Mouse (Mus musculus): ENCODE data around the gene Rdh5. TPM values are rescaled to one million over a fixed set of nuclear protein-coding genes. Genes with fewer than 3 reads are reported as not detected.

Rdh5 gene
- polyA plus RNA-seq, 1 experiment from 2014 or later = 10.7 TPM

DNA sequence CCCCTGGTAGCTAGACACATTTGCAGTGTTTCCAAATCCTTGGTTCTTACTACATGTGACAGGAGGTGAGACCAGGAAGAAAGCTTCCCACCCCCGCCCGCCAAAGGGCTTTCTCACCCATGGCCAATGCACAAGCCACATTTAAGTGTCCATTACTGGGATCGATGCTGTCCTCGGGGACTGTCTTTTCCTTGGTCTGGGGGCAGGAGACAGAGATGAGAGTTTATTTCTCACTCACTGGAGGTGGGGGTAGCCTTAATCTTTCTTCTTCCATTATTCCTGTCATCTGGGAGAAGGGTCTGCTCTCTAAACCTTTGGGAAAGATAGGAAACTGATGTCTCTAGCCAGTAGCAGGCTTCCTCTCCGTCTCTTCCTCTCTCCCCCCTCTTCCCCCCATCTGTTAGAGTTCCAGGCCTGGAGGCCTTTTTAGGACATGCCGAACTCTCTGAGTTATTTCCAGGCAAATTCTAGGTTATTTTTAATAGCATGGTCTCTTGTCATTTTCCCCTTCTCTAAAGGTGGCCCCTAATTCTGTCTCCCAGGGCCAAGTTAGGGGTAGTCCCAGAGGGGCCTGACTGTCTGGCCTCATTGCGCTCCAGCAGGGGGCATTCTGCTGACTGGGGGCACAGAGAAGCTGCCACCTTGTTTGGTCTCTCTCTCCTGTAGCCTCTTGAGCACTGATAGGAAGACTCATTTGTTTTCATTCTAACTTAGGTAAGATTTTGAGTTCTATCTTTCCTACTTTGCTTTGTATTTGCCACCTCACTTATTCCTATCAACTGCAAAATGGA lies 12.5 kb upstream of the Rdh5 start:
- Histone ChIP-seq H3K4me1 (ENCODE audit: control insufficient read depth, insufficient read depth, low read length) (no peaks in the 10 kb centered on the region), H3K9ac (ENCODE audit: low read length) (no peak overlapping the region), H3K4me2 (ENCODE audit: low read depth) (no peak overlapping the region), H3K36me3 (ENCODE audit: control insufficient read depth, insufficient read depth, low read length) (no peaks in the 10 kb centered on the region), H3K27ac (ENCODE audit: low read depth, low read length) (no peak overlapping the region), H3K9me3 (ENCODE audit: control insufficient read depth, low read length) (no peaks in the 10 kb centered on the region), H3K27me3 (ENCODE audit: control insufficient read depth, insufficient read depth, low read length) (peaks cover 34% of the 10 kb centered on the region), H3K4me3 (ENCODE audit: low read depth, low read length) (no peak overlapping the region)
- DNase-seq (ENCODE audit: low spot score) = no peak
- no peak for ATAC-seq (ENCODE audit: insufficient read depth, low FRiP score, low TSS enrichment)
- 65% methylated on average over 7 of the region's 7 CpGs for WGBS

DNA sequence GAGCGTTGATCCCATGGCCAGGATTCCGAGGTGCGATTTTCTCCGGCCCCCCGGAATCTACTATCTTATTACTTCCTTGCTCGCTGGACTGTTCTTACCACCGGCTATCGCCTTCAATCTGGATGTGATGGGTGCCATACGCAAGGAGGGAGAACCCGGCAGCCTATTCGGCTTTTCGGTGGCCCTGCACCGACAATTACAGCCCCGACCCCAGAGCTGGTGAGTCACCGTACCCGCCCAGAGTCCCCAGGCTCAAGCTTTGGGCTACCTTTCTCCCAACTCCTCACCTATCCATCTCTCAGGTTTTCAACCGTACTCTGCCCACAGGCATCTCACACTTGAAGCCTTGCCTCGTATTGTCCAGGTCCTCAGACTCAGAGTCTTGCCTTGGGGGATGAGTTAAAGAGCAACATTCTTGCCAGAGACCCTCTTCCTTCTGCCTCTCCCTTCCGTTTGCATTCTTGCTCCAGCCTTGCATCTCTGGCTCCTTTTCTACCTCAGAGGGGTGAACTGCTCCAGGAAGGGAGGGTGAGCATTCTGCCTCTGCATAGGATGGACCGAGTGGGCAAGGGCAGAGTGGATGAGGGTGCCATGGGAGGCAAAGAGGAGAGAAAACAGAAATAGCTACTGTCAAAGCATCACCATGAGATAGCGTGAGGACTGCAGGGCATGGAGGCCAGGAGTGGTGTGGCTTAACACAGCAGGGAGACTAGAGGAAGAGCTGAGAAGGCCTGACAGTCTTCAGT lies 11.5 kb upstream of the Rdh5 start:
- Histone ChIP-seq H3K9me3 (ENCODE audit: control insufficient read depth, low read length) (no peaks in the 10 kb centered on the region), H3K36me3 (ENCODE audit: control insufficient read depth, insufficient read depth, low read length) (no peaks in the 10 kb centered on the region), H3K4me3 (ENCODE audit: low read depth, low read length) (peak overlapping the region; percentile 35), H3K9ac (ENCODE audit: low read length) (0 out of 2 replicates have a peak overlapping the region, but pooled peaks have one; percentile 23), H3K27ac (ENCODE audit: low read depth, low read length) (no peak overlapping the region), H3K4me1 (ENCODE audit: control insufficient read depth, insufficient read depth, low read length) (no peaks in the 10 kb centered on the region), H3K27me3 (ENCODE audit: control insufficient read depth, insufficient read depth, low read length) (peaks cover 34% of the 10 kb centered on the region), H3K4me2 (ENCODE audit: low read depth) (peak overlapping the region; percentile 72)
- DNase-seq (ENCODE audit: low spot score) (no peak), ATAC-seq (ENCODE audit: insufficient read depth, low FRiP score, low TSS enrichment) (peak; percentile 31)
- 2% methylated on average over 21 of the region's 21 CpGs for WGBS

DNA sequence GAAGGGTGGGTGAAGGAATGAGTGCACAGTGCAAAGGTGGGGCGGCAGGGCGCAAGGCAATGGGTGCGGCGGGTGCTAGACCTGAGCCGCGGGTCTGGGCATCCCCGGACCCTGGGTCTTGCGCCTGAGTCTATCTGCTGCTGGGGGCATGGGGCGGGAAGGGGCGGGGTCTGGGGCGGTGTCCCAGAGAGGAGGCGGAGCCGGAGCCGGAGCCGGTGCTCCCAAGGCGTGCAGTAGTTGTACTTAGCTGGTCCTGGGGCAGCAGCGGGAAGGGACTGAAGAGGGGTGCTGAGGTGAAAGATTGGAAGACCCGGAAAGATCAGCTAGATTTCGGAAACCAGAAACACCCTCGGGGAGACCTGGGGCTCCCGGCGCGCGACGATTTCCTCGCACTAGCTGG lies 10.9 kb upstream of the Rdh5 start, which contains the start of gene Itga7:
Itga7 (plus strand) TSS at position 245 of the 400 bp plus-strand sequence.
- Histone ChIP-seq H3K27ac (ENCODE audit: low read depth, low read length) (no peak within 1 kb of the TSS), H3K9me3 (ENCODE audit: control insufficient read depth, low read length) (no peaks in the 10 kb centered on the region), H3K27me3 (ENCODE audit: control insufficient read depth, insufficient read depth, low read length) (peaks cover 34% of the 10 kb centered on the region), H3K9ac (ENCODE audit: low read length) (0 out of 2 replicates have a peak within 1 kb of the TSS, but pooled peaks have one; percentile 23), H3K4me2 (ENCODE audit: low read depth) (peak within 1 kb of the TSS; percentile 72), H3K4me1 (ENCODE audit: control insufficient read depth, insufficient read depth, low read length) (no peaks in the 10 kb centered on the region), H3K4me3 (ENCODE audit: low read depth, low read length) (peak within 1 kb of the TSS; percentile 35), H3K36me3 (ENCODE audit: control insufficient read depth, insufficient read depth, low read length) (no peaks in the 10 kb centered on the region)
- 0% methylated on average over 26 of the region's 26 CpGs for WGBS
- ATAC-seq (ENCODE audit: insufficient read depth, low FRiP score, low TSS enrichment) (peak; percentile 86), DNase-seq (ENCODE audit: low spot score) (peak; percentile 56)

DNA sequence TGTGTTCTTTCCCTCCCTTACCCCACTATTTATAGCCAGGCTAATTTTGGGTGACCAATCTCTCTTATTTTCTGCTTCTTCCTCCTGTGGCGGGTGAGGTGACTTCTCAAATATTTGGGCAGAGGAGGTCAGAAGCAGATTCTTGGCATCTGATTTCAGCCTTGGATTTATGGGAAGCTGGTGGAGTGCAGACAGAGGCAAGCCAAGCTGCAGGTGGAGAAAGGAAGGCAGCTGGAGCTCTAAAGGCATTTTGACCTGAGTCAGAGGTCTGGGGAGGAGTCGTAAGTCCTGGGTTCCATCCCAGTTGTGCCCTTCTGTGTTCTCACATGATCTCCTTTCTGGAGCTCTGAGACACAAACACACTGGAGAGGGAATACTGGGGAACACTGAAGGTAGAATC lies 8.8 kb upstream of the Rdh5 start:
- ATAC-seq (ENCODE audit: insufficient read depth, low FRiP score, low TSS enrichment) (no peak), DNase-seq (ENCODE audit: low spot score) (no peak)
- no peak overlapping the region for H3K4me3 ChIP-seq (ENCODE audit: low read depth, low read length)
- H3K9ac ChIP-seq (ENCODE audit: low read length) = no peak overlapping the region
- H3K27ac ChIP-seq (ENCODE audit: low read depth, low read length) = no peak overlapping the region
- no peaks in the 10 kb centered on the region for H3K9me3 ChIP-seq (ENCODE audit: control insufficient read depth, low read length)
- H3K27me3 ChIP-seq (ENCODE audit: control insufficient read depth, insufficient read depth, low read length) = peaks cover 34% of the 10 kb centered on the region
- H3K4me2 ChIP-seq (ENCODE audit: low read depth) = no peak overlapping the region
- WGBS = 77% methylated on average over 2 of the region's 2 CpGs
- H3K36me3 ChIP-seq (ENCODE audit: control insufficient read depth, insufficient read depth, low read length) = no peaks in the 10 kb centered on the region
- H3K4me1 ChIP-seq (ENCODE audit: control insufficient read depth, insufficient read depth, low read length) = no peaks in the 10 kb centered on the region

DNA sequence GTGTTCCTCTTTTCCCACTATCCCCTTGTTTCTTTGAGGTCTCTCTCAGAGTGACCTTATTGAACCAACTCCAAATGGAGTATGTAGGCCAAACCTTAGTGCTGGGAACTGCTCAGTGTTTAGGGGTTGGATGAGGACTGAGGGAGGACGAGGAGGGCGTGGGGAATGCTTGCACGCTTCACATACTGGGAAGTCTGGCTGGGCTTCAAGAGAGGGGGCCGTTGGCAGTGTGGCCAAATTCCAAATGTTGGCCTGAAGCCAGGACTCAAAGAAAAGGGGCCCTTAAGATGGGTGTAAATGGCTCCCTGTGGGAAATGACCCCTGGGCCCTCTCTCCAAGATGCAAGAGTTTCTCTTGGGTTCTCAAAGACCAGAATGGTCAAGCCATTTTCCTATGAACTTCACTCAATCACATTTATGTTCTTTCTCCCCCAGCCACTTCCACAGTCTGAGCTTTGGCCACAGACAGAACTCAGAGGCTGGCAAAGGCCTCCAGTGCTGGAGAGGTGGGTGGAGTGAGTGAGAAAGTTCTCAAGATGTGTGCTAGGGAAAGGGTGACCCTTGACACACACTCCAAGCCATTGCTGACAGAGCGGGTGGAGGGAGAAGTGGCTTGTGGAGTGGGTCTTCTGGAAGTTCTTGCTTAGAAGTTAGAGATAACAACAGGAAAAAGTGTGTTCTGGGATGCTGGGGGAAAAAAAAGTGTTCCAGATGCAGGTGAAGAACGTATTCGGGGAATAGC lies 7.1 kb upstream of the Rdh5 start:
- H3K27me3 ChIP-seq (ENCODE audit: control insufficient read depth, insufficient read depth, low read length) = peaks cover 28% of the 10 kb centered on the region
- 73% methylated on average over 7 of the region's 7 CpGs for WGBS

DNA sequence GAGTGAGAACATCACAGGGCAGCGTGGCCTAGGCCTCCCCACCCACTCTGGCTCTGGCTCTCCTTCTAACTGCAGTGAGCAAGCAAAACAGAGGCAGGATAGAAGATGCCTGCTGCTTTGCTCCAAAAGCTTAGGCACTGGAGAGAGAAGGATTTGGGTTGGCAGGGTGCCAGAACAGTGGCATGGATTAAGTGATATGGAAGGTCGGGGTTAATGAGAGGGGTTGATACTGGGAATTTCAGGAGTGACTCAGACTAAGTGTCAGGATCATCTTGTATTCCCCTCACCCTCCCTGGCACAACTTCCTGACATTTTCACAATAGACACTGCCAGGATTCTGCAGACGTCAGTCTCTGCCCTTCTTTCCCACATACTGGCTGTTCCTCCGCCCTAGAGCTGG lies 5.7 kb upstream of the Rdh5 start:
- 43% methylated on average over 4 of the region's 4 CpGs for WGBS

More for the DNA sequence above, 7.1 kb upstream of the Rdh5 start:
- no peak overlapping the region for H3K27ac ChIP-seq (ENCODE audit: low read depth, low read length)
- DNase-seq (ENCODE audit: low spot score) = no peak
- no peak overlapping the region for H3K4me2 ChIP-seq (ENCODE audit: low read depth)
- H3K9ac ChIP-seq (ENCODE audit: low read length) = no peak overlapping the region
- H3K4me3 ChIP-seq (ENCODE audit: low read depth, low read length) = no peak overlapping the region
- no peaks in the 10 kb centered on the region for H3K4me1 ChIP-seq (ENCODE audit: control insufficient read depth, insufficient read depth, low read length)
- no peak for ATAC-seq (ENCODE audit: insufficient read depth, low FRiP score, low TSS enrichment)
- no peaks in the 10 kb centered on the region for H3K36me3 ChIP-seq (ENCODE audit: control insufficient read depth, insufficient read depth, low read length)
- no peaks in the 10 kb centered on the region for H3K9me3 ChIP-seq (ENCODE audit: control insufficient read depth, low read length)

DNA sequence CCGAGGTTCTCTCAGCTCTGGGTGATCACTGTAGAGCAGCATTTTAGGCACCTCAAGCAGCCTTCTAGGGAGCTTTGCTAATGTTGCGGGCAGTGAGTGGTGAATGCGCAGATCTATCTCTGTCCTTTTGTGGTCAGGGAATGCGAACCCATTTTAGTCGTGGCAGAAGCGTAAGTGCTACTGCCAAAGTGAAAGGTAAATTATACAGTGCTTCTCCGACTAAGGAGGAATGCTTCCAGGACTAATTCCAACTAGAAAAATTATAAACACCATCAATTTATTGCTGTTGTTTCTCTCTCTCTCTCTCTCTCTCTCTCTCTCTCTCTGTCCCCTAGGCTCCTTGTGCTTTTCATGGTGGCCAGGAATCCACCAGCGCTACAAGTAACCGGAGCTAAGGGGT lies 1.2 kb upstream of the Rdh5 start, which contains the start of gene Bloc1s1:
Bloc1s1 (minus strand) TSS at position 101 of the 400 bp plus-strand sequence.
- 70% methylated on average over 9 of the region's 9 CpGs for WGBS
- Histone ChIP-seq H3K36me3 (ENCODE audit: control insufficient read depth, insufficient read depth, low read length) (no peaks in the 10 kb centered on the region), H3K4me3 (ENCODE audit: low read depth, low read length) (peak within 1 kb of the TSS; percentile 64), H3K27me3 (ENCODE audit: control insufficient read depth, insufficient read depth, low read length) (no peaks in the 10 kb centered on the region), H3K9ac (ENCODE audit: low read length) (peak within 1 kb of the TSS; percentile 64), H3K4me1 (ENCODE audit: control insufficient read depth, insufficient read depth, low read length) (peaks cover 6% of the 10 kb centered on the region), H3K27ac (ENCODE audit: low read depth, low read length) (peak within 1 kb of the TSS; percentile 42; the same call in 1 of the 2 replicates), H3K4me2 (ENCODE audit: low read depth) (peak within 1 kb of the TSS; percentile 40), H3K9me3 (ENCODE audit: control insufficient read depth, low read length) (no peaks in the 10 kb centered on the region)
- DNase-seq (ENCODE audit: low spot score) (no peak), ATAC-seq (ENCODE audit: insufficient read depth, low FRiP score, low TSS enrichment) (no peak)

More for the DNA sequence above, 5.7 kb upstream of the Rdh5 start:
- Histone ChIP-seq H3K27me3 (ENCODE audit: control insufficient read depth, insufficient read depth, low read length) (peaks cover 15% of the 10 kb centered on the region), H3K4me3 (ENCODE audit: low read depth, low read length) (no peak overlapping the region), H3K9me3 (ENCODE audit: control insufficient read depth, low read length) (no peaks in the 10 kb centered on the region), H3K36me3 (ENCODE audit: control insufficient read depth, insufficient read depth, low read length) (no peaks in the 10 kb centered on the region), H3K9ac (ENCODE audit: low read length) (no peak overlapping the region), H3K4me1 (ENCODE audit: control insufficient read depth, insufficient read depth, low read length) (peaks cover 3% of the 10 kb centered on the region), H3K4me2 (ENCODE audit: low read depth) (no peak overlapping the region), H3K27ac (ENCODE audit: low read depth, low read length) (no peak overlapping the region)
- DNase-seq (ENCODE audit: low spot score) (no peak), ATAC-seq (ENCODE audit: insufficient read depth, low FRiP score, low TSS enrichment) (no peak)

DNA sequence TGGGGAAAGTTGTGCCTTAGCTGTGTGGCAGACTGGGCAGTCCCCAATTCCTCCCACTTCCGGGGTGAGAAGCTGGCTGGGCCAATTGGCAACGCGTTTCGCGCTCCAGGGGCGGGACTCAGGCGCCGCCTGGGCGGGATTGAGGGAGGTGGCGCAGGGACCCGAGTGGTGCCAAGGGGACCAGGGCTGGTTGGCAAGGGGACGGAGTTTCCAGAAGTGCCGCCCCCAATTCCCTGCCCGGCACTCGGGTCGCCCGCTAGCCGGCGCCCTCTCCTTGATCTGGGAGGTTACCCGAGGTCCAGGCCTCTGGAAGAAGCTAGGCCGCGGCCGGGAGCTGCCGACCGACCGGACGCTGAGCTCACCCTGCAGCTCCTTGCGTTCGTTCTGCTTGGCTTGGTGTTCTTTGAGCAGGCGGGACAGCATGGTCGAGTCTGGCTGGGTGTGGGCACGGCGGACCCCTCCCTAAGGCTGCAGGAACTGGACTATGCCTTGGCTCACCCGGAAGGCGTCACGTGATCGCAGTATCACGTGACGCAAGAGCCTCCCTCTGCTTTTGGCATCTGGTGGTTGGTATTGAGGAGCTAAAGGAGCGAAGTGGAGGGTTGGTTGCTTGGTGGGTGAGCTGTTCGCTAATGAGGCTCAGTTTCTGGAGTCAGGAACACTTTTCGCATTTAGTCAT lies 464 bp upstream of the Rdh5 start:
- Histone ChIP-seq H3K4me2 (ENCODE audit: low read depth) (peak overlapping the region; percentile 40), H3K9ac (ENCODE audit: low read length) (peak overlapping the region; percentile 64), H3K4me3 (ENCODE audit: low read depth, low read length) (peak overlapping the region; percentile 64), H3K4me1 (ENCODE audit: control insufficient read depth, insufficient read depth, low read length) (peaks cover 6% of the 10 kb centered on the region), H3K27me3 (ENCODE audit: control insufficient read depth, insufficient read depth, low read length) (no peaks in the 10 kb centered on the region), H3K36me3 (ENCODE audit: control insufficient read depth, insufficient read depth, low read length) (no peaks in the 10 kb centered on the region), H3K27ac (ENCODE audit: low read depth, low read length) (peak overlapping the region; percentile 42; the same call in 1 of the 2 replicates), H3K9me3 (ENCODE audit: control insufficient read depth, low read length) (no peaks in the 10 kb centered on the region)
- DNase-seq (ENCODE audit: low spot score) (peak; percentile 89), ATAC-seq (ENCODE audit: insufficient read depth, low FRiP score, low TSS enrichment) (peak; percentile 96)
- under 1% methylated on average over 42 of the region's 42 CpGs for WGBS

All from neural tube, embryonic 11.5 days (tissue).